Mouse (Mus musculus) yolk sac, embryonic 10.5 days (tissue): ENCODE measurements at regions not wholly inside any gene's neighbourhood (a gene's known extent, or its start where the extent isn't known, plus 50 kb on each side); places are given as distances from the start of the nearest gene placed in this dataset.

Source experiments
- DNase-seq: peaks from one replicate; pipeline ENCODE4 v3.0.0-alpha.2; 2017; ENCODE audit warnings: low spot score

GRCm38 (mm10) chr4:110125067-110125784 is 147.4 kb downstream of the Dmrta2 start:
- DNase-seq = no peak

DNA sequence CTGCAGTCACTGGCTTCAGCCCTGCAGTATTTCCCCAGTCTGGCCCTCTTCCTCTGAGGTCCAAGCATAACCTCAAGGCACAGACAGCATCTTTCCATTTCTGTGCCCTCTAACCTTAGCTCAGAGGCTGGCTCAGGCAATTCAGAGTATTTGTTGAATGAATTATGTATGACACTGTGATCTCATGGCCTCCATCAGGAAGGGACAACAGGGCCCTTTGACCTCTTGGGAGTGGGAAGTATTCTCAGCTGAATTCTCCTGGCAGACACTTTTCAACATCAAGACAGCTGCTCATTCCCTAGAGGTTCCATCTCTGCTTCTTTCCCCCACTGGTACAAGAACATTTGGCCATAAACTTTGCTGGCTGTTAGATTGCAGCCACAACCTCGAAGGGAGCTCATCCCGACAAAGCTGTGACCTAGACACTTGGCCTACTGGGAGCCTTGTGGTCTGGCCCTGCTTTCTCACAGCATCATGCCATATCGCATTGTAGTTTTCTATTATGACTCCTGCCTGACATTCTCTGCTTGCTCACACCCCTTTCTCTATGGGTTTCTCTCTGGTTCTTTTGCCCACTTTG is 150.2 kb downstream of the Dmrta2 start:
- DNase-seq = no peak

DNA sequence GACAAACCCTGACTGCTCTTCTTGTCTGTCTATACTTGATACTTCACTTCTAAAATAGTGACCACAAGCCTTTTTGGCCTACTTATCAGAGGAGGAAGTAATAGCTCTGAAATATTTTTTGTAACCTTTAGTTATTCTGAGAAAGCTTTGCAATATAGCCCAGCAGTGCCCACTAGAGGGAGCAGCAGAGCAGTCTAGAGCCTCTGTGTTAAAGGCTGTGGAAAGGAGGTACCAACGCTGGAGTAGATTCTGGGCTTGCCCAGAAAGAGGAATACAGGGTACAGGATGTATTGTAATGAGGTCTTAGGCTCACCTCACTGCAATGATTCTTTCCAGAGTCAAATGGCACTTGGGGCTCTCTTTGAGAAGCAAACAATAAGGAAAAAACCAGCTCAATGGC is 151.1 kb downstream of the Dmrta2 start:
- no peak for DNase-seq

GRCm38 (mm10) chr4:110129518-110129917 is 151.7 kb downstream of the Dmrta2 start:
- DNase-seq = no peak

- DNase-seq = no peak
These were observed 154.2 kb downstream of the Dmrta2 start for GRCm38 (mm10) chr4:110132061-110132460.

DNA sequence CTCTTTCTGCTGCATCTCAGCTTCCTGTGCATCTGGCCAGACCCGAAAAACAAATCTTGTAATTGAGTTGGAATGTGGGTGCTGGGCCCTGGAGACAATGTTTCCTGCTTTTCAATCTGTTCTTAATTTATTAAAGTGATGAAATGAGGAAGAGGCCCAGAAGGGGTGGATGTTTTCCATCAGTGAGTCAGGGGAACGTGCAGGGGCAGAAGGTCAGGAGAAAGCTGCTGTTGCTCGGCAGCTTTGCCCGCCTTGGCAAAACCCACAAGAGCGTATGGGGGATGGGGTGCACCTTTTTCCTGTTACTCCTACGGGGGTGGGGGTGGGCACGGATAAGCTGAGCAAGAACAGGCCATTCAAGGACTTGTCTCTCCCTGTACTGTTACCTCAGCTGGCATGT is 156.2 kb downstream of the Dmrta2 start:
- DNase-seq = peak; percentile 16

- DNase-seq = no peak
These were observed 167.4 kb downstream of the Dmrta2 start for GRCm38 (mm10) chr4:110145229-110145628.

DNA sequence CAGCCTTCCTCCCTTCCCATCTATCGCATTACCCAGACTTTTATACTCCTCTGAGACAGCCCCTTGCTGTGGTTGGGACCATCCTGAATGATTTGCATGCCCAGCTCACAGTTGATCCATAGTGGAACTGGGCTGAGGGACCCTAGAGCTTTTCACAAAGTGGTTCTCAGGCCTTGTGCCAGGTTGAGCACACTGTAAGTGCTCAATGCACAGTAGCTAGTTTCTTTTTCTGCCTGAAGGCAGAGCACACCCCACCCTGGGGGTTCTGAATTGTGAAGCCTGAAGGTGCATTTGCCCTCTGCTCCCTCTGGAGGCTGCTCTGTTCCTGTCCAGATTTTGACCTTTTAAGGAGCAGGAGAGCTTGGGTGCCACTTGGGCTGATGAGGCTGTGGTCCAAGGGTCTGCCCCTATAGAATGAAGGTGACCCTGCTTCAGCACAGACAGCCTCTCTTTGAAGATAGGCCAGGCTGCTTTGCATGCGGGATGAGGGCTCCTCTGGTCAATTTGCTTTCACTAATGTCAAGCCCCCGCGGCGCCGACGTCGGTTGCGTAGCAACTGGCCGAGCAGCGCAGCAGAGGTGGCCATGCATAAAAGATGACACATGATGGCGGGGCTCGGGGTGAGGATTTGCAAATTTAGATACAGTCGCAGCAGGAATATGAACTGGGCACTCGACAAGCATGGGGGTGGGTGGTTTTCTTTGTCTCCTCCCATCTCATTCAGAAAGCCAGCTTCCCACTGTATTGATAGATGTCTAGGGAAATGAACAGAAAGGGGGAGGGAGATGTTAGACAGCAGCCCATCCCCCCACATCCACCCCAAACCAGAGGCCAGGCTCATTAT is 174.5 kb downstream of the Dmrta2 start:
- no peak for DNase-seq
